Mouse (Mus musculus) spleen, postnatal 14 days (tissue): ENCODE data around the gene Slc8a3.

Source experiments
- DNase-seq, 2 experiments: peaks; one replicate each; pipeline ENCODE4 v3.0.0; 2021 to 2022; ENCODE audit warnings: low spot score in 2 of 2

Slc8a3 gene

DNA sequence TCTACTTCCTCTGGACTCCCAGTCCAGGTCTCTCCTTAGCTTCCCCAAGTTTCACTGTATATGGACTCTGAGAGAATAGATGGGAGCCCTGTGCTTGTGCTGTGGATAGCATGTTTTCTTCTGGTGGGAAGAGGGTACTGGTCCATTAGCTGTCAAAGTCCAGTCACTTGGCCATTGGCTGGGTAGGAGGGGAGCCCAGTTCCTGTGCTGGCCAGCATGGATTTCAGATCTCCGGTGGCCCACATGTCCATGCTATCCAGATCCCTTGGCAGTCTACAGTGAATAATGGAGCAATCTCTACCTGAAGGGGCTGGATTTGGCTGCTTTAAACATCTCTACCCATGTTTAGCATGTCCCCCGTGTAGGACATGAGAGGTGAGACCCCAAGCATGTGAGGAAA is 148.0 kb downstream of the Slc8a3 start:
- no peak for DNase-seq

- DNase-seq = peak in 1 of 2 experiments; percentile 47
Observed at GRCm38 (mm10) chr12:81182073-81182472, 150.9 kb downstream of the Slc8a3 start.

DNA sequence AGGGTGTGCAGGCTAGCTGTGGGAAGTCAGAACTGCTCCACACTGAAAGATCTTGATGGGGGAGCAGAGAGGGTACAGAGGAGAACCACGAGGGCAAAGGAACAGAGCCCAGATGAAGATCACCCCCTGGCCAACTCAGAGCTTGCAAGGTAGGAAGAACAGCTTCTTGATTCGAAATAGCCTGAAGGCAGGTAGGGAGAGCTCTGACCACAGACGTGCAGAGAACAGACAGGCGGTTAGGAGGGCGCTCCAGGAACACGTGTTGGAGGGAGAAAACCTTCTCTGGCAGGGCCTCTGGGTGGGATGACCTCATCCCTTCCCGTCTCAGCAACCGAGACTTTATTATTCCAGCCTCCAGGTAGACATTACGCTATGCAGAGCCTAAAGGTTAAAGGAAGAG is 157.7 kb downstream of the Slc8a3 start:
- DNase-seq = no peak

DNA sequence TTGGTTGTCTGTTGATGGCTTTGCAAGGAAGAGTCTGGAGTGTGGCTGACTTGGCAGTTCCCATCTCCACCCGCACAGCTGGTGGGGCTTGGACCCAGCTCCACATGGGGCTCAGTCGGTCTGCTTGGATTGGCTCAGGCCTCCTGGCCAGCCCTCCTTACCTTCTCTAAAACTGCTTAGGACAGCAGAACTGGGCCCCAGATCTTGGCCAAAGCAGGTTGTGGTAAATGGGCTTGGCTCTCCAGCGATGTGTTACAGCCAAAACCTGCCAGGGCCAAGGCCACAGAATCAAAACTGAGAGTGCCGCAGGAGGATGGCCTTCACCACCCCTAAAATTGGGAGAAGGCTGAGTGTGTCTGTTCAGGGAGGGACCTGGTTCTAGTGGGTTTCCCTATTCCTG is 159.1 kb downstream of the Slc8a3 start:
- DNase-seq = no peak

DNA sequence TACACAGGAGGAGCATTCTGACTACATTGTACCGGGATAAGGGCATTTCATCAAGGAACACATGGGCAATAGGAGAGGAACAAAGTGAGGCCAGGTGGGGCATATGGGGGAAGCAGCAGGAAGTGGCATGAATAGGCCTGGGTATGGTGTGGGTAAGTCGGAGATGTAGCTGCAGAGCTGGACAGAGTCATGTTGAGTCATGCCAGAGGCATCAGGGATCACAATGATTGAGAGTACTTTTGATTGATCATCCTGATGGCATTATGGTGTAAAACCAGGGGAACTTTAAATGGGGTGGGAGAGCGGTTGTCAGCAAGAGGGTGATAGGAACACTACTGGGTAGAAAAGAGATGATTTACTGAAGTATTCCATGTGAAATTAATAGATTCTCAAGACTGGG is 160.0 kb downstream of the Slc8a3 start:
- no peak for DNase-seq

- no peak for DNase-seq
Observed at GRCm38 (mm10) chr12:81170076-81170475, 162.9 kb downstream of the Slc8a3 start.

GRCm38 (mm10) chr12:81168494-81168893 is 164.5 kb downstream of the Slc8a3 start:
- no peak for DNase-seq

DNA sequence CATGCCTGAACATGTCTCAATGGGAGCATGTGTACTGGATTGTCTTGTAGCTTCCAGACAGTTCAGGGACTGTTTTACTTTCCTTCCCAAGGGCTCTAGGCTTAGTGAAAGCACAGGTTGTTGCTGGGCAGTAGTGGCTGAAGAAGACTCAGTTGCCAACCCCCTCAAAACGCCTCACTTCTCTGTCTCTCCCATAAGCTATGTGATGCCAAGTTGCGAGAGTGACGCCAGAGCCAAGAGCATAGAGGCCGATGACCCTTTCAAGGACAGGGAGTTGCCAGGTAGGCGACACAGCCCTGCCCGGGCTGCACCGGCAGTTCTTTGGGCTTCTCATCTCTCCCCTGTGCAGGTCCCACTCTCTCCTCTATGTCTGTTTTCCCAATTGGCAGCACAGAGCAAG is 164.9 kb downstream of the Slc8a3 start:
- no peak for DNase-seq

DNA sequence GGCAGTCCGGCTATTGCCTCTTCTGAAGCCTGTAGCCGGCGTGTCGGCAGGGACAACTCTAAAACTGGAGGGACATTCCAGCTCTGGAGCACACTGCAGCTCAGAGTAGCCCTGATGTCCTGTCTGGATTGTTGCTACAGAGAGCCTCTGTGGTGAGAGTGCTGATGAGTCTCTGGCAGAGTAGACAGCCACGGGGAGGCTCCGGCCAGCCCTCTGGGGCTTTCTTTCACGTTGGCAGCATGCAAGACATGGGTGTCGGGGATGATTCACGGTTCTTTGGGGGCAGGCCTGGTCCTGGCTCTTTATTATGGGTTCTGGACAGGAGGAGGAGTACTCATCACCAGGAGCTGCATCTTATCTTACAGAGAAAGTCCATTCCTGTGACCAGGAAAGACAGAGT is 165.8 kb downstream of the Slc8a3 start:
- no peak for DNase-seq

DNA sequence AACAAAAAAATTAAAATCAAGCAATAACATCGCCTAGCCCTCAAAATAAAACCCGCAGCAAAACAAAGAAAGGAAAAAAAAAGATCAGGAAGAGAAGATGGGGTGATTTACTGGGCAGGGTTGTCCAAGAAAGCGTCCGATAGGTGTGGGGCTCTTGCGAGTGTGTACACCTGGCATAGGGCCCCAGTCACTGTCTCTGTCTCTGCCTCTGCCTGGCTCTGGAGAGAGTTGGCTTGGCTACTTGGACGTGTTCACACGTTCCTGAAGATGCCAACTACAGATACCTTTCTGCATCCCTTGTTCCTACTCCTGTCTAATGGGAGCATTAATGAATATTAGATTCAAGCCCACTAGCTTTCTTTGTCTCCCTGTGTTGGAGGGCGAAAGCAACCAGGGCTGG is 166.4 kb downstream of the Slc8a3 start:
- no peak for DNase-seq

- DNase-seq = no peak
Observed at GRCm38 (mm10) chr12:81166092-81166491, 166.9 kb downstream of the Slc8a3 start.

DNA sequence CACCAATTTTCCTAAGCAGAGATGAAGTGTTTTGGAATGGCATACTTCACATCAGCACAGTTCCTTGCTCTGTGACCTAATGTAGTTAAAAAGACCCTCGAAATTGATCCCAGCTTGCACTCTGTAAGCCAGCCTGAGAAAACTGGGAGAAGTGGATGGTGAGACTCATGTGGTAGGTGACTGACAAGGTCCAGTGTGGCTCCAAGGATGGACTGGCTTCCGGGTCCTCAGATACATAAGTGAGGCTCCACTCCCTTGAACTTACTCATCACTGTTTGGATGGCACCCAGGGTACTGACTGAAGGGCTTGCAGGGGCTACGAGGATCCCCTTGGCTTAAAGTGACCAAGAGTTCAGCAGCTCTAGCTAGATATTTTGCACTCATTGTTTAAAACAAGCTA is 169.4 kb downstream of the Slc8a3 start:
- no peak for DNase-seq

DNA sequence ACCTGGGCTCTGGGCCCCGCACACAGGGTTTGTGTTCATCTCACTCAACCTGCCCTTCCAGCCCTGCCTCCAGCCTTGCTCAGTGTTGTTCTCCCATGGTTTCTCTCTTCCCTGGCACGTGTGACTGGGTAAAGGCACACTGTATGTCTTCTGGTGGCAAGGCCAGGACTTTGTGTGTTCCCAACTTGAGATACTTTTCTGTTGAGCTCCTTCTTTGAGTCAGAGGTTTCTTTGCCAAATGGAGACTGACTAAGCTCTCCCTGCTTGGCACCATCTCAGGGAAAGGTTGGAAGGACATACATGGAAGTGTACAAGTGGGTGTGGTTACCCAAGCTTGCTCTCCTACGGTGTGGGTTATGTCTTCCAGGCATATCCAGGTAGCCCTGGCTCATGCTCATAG is 169.8 kb downstream of the Slc8a3 start:
- no peak for DNase-seq

DNA sequence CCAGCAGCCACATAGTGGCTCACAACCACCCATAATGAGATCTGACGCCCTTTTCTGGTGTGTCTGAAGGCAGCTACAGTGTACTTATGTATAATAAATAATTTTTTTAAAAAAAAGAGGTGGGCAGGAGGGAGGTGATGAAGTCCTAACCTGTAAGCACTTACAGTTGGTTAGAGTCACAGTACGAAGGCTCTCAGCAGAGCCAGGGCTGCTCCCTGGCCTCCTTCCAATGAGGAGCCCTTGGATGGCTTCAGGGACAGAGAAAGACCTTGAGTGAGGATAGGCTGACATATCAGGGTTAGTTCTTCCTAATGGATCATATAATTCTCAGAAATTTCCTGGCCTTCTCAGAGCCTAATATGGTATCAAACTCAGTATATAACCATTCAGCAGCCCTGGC is 171.7 kb downstream of the Slc8a3 start:
- DNase-seq = no peak

DNA sequence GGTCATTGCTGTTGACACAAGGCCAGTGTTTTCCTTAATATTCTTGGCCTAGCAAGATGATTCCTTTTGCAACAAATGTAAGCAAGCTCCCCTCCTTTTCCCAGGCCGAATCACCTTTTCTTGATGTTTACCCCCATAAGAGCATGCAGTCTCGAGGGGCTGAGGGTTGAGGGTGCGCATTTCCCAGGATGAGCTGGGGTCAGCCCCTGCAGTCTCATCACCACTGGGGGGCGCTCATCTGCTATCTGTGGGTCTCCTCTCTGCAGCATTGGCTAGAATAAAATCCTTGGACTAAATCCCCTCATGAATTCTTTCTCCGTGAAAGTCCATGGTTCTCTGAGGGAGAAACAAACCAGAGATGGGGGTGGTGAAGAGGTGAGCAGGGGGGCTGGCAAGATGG is 172.1 kb downstream of the Slc8a3 start:
- DNase-seq = no peak

- DNase-seq = no peak
Observed at GRCm38 (mm10) chr12:81160425-81160824, 172.6 kb downstream of the Slc8a3 start.

- no peak for DNase-seq
Observed at GRCm38 (mm10) chr12:81159947-81160346, 173.0 kb downstream of the Slc8a3 start.

DNA sequence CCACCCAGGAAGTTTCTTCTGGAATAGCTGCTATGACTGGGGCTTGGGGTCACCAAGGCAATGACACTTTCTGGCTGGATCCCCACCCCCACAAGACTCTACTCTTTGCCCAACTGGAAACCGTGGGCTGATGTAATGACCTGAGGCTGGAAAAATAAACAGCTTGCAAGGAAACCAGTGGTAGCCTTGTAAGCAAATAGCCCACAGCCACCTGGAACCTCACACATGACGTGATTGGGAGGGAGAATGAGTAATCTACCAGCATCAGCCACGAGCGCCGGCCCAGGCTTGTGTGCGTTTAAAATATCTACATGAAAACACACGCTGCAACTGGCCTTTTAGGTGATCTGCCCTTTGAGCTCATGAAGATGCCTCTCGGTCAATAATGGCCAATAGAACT is 176.1 kb downstream of the Slc8a3 start:
- DNase-seq = no peak

GRCm38 (mm10) chr12:81155675-81156074 is 177.3 kb downstream of the Slc8a3 start:
- DNase-seq = no peak

GRCm38 (mm10) chr12:81152082-81152481 is 180.9 kb downstream of the Slc8a3 start:
- no peak for DNase-seq

DNA sequence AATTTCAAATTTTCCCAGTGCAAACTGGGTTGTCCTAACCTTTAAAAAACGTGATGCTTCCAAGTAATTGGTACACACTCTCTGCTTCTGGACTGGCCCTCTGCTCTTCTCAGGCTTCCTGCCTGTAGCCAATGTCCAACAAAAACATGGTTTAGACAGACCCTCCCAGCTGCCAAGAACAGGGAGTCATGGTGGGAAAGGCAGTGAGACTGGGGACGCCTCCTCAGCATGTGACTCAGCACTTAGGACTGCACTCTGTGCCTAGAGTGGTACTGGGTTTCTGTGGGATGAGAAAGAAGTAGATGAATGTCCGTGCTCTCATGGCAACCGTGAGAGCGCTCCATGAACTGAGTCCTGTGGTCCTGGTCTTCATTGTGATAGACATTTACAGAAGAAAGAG is 182.1 kb downstream of the Slc8a3 start:
- no peak for DNase-seq

GRCm38 (mm10) chr12:81147956-81148355 is 185.0 kb downstream of the Slc8a3 start:
- DNase-seq = no peak
